Mouse (Mus musculus) brain, adult 2 months (tissue): ENCODE results near the gene Tbcd.
A peak's percentile ranks its signal among the peaks of the same experiment; 100 is the strongest.

Experiments used
- DNase-seq: peaks from one replicate; pipeline ENCODE4 v3.0.0; 2011; ENCODE audit warnings: low read depth, low spot score

The Tbcd gene

GRCm38 (mm10) chr11:121536528-121536927 lies 84.8 kb downstream of the Tbcd start:
- DNase-seq: no peak

- DNase-seq: no peak
These were observed 90.7 kb downstream of the Tbcd start for GRCm38 (mm10) chr11:121542471-121542870.

GRCm38 (mm10) chr11:121543287-121543856 lies 91.6 kb downstream of the Tbcd start:
- DNase-seq: peak; percentile 51

- peak; percentile 91 for DNase-seq
These were observed 92.2 kb downstream of the Tbcd start for GRCm38 (mm10) chr11:121543922-121544321.

- peak; percentile 22 for DNase-seq
These were observed 93.1 kb downstream of the Tbcd start for GRCm38 (mm10) chr11:121544755-121545397.

- no peak for DNase-seq
These were observed 93.8 kb downstream of the Tbcd start for GRCm38 (mm10) chr11:121545398-121546034.

- no peak for DNase-seq
These were observed 95.5 kb downstream of the Tbcd start for GRCm38 (mm10) chr11:121547234-121547633.

- no peak for DNase-seq
These were observed 96.2 kb downstream of the Tbcd start for GRCm38 (mm10) chr11:121547925-121548324.

GRCm38 (mm10) chr11:121548996-121549842 lies 97.5 kb downstream of the Tbcd start:
- DNase-seq: peak; percentile 82

- peak; percentile 13 for DNase-seq
These were observed 98.3 kb downstream of the Tbcd start for GRCm38 (mm10) chr11:121549843-121550647.

- DNase-seq: no peak
These were observed 99.6 kb downstream of the Tbcd start for GRCm38 (mm10) chr11:121551206-121551799.

GRCm38 (mm10) chr11:121552167-121552566 lies 100.4 kb downstream of the Tbcd start:
- peak; percentile 28 for DNase-seq

GRCm38 (mm10) chr11:121552846-121553457 lies 101.2 kb downstream of the Tbcd start:
- peak; percentile 13 for DNase-seq

GRCm38 (mm10) chr11:121553458-121553857 lies 101.7 kb downstream of the Tbcd start:
- no peak for DNase-seq

GRCm38 (mm10) chr11:121556727-121557126 lies 105.0 kb downstream of the Tbcd start:
- no peak for DNase-seq

- no peak for DNase-seq
These were observed 106.2 kb downstream of the Tbcd start for GRCm38 (mm10) chr11:121557946-121558345.

GRCm38 (mm10) chr11:121558522-121558921 lies 106.8 kb downstream of the Tbcd start:
- no peak for DNase-seq

- no peak for DNase-seq
These were observed 108.0 kb downstream of the Tbcd start for GRCm38 (mm10) chr11:121559527-121560293.

GRCm38 (mm10) chr11:121560294-121560663 lies 108.5 kb downstream of the Tbcd start:
- DNase-seq: no peak

- DNase-seq: peak; percentile 88
These were observed 111.6 kb downstream of the Tbcd start for GRCm38 (mm10) chr11:121563312-121563711.
